Mouse (Mus musculus): ENCODE data around the gene Gpam.
"Not testable (repeated sequence)": the region's sequence is repeated elsewhere in the genome, so short reads cannot be mapped to it uniquely, and the experiment has no call there.

The Gpam gene

DNA sequence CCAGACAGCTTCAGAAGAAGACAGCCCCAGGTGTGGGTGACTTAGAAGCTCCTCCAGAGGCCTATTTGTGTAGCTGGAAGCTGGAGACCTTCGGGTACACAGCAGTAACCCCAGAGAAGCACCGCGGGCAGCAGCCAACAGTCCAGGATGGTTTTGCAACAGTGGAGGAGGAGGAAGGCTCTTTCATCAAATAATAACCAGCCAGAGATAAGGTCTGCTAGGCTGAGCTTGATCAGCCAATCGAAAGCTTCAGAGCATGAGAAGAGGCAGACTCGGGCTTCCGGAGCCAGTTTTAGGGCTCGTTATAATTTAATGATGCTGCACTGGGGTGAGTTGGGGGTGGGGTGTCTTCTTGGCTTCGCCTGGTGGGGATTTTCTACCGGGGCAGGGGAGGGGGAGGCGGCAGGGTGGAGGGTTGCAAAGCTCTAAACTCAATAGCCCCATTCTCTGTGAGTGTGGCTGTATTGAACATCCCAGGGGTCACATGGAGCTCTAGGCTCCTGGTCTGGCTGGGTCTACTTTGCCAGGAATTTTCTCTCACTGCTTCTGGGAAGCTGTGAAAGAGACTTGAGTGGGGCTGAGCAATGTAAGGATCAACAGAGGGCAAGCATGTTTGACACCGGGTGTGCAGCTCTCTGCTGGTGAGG, at the start of gene Gpam:
Gene Gpam (minus strand): TSS at position 167 of the 647 bp plus-strand sequence.
- no peak for DNase-seq (ENCODE audit: low spot score)

DNA sequence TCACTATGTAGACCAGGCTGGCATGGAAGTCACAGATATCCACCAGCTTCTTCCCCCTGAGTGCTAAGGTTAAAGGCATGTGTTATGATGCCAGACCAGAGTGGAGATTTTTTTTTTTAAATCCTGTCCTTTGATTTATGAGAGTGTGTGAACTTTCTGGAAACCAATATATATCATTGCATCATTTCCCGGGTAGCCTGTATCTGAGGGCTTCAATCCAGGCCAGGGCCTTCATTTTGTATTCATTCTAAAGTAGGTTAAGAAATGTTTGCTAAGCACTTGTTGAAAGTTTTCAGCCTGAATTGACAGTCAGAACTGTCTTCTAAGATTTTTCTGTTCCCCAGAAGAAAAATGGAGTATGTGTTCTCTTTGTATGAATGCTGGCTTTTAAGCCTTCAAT, 44.5 kb upstream of the Gpam start:
- no peak for DNase-seq (ENCODE audit: low spot score)

DNA sequence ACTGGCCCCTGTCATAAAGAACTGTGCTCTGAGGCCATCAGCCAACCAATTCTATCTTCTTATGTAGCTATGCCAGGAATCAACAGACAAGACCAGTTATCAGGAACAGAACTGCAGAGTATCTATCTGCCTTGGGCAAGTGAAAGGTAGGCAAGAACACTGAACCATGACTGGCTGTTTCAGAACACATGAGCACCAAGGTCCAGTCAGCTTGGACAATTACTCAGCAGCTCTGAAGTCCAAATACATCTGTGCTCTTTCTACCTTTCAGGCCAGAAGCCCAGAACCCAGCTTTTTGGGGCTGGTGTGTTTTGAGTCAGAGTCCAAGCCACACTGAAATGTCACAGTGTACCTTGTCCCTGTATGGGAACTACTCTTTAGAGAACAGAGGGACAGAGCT, 43.4 kb upstream of the Gpam start:
- no peak for DNase-seq (ENCODE audit: low spot score)

DNA sequence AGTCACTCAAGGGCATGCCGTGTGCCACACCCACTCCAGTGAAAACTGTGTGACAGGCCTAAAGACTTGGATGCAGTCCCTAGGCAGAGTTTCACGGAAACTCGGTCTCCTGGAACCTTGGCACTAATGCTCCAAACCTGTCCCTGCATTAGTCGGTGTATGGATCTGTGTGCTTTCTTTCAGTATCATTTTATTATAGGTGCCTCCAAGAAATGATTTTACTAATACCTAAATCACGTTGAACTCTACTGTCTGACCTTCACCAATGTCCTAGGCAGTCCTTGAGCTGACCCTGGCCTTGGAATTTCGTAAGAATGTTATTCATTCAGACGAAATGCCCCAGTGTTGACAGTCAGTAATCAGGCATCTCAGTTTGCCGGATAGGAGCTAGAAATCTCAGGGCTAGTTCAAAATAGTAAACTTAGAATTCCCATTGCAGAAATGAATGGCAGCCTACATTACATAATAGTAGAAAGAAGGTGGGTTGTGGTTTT, 42.2 kb upstream of the Gpam start:
- not testable (repeated sequence) for DNase-seq (ENCODE audit: low spot score)

DNA sequence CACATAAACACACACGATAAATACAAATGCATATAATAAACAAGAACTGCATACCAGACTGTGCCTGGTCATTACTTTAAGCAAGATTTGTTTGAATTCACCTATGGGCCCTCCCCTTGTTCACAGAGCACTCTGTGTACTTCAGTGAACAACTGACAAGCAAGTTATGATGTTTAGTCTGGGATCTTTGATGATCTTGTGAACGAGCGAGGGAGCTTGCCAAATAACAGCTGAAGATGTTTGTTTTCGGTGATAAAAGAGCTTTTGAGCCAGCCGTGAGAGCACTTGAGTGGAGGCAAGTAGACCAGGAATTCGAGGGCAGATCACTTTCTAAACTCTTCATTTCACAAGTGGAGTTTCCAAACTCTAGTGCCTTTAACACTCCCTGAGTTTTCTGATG, 41.3 kb upstream of the Gpam start:
- no peak for DNase-seq (ENCODE audit: low spot score)

DNA sequence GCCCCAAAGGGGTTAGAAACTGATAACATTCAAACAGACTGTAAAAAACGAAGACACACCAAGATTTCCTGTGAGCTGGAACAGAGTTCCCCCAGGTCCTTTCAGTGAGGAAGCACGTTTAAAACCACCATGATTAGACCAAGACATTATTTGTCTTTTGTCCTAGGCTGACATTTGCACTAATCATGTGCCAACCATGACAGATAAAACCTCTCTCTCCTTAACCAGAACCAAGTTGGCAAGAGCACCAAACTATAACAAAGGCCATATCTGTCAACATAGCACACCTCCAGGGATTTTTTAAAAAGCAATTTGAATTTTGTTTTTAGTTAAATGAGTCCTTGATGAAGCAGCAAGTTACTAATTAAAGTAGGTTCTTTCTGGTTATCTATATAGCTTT, 40.7 kb upstream of the Gpam start:
- no peak for DNase-seq (ENCODE audit: low spot score)

DNA sequence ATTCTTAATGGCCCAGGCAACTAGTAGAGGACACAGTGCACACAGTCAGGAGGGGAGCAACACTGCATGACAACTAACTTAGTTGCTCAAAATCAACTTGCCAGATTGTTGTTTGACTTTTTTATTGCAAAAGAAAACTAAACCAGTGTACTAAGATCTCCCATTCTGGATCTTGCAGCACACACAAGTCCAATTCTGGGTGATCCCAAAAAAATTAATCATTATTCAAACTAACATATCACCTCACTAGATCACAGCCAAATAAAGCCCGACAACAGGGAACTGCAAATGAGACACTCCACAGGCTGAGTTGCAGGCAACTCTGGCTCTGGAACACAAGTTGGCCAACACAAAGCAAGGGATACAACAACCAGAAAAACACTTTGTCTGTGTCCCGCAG, 39.7 kb upstream of the Gpam start:
- no peak for DNase-seq (ENCODE audit: low spot score)

DNA sequence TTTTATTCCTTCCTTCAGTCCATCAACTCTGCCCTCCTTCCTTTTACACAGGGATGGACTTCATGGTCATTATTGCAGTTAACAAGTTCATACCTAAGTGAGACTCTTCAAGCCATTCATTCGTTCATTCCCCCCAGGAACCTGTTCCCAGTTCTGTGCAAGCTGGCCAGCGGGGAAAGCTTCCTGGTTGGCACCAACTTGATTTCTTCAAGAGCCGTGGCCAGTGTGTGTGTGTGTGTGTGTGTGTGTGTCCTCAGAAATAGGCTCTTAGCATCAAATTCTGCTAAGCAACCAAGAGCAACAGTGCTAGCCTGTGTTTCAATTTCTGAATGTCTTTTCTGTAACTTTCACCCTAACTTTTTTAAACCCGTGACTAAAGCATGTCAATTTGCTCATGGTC, 38.9 kb upstream of the Gpam start:
- DNase-seq (ENCODE audit: low spot score) = no peak

DNA sequence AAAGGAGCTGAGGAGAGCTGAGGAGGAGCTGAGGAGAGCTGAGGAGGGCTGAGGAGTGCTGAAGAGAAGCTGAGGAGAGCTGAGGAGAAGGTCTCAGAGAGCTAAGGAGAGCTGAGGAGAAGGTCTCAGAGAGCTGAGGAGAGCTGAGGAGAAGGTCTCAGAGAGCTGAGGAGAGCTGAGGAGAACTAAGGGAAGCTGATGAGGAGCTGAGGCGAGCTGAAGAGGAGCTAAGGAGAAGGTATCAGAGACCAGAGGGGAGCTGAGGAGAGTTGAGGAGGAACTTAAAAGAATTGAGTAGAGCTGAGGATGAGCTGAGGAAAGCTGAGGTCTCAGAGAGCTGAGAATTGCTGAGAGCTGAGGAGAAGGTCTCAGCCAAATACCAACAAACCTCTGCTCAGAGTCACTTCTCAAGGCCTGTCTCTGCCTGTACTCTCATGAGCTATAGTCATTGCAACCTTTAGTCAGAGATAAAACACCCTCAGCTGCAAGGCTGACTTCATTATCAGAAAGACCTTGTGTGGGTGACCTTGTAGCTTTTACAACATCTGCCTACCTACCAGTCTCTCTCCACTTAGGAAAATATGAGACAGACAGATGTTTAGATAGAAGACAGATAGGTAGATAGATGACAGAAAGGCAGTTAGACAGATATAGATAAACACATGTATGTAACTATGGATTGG, 38.3 kb upstream of the Gpam start:
- DNase-seq (ENCODE audit: low spot score) = no peak

DNA sequence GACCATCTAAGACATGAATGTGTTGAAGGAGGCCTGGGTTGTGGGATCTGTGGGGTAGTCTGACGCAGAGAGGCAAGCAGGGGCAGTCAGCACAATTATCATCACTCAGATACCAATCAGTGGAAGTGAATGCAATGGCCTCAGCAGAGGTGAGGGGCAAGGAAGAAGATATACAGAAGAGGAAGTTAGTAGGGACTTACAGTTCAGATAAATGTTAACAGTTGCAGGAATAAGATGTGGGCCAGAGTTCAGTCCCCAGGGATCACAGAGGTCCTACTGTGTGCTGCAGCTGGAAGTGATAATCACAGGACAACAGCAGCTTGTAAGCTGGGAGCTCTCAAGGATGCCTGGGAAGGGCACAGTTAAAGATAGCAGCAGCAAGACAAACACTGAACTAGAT, 37.1 kb upstream of the Gpam start:
- no peak for DNase-seq (ENCODE audit: low spot score)

DNA sequence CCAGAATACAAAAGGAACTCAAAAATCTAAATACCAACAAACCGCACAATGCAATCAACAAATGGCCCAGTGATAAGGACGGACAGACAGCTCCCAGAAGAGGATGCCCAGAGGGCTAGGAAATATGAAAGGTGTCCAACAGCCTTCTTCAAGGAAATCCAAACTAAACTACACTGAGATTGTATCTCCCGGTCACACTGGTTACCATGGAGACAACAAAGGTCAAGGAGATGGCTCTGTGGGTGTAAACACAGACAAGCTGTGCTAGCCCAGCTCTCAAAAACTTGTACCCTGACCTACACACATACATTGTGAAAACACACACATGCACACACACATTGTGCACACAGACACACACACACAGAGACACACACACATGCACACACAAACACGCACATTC, 35.2 kb upstream of the Gpam start:
- DNase-seq (ENCODE audit: low spot score) = peak; percentile 40

DNA sequence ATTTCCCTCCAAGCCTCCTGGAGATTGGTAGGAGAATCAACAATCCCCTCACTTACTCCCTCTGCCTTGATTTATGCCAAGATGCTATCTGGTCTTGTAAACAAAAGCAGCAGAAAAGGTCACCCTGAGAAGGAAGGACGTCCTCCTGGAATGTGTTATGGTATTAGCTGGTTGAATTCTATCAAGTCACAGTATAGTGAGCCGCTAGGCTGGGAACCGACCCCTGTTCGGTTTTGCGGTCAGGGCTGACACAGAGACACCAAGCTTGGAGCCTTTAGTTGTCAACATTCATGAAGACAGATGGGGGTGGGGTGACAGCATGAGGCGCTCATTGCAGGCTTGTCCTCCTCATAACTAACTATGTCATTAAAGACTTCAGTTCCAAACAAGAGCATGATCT, 32.8 kb upstream of the Gpam start:
- no peak for DNase-seq (ENCODE audit: low spot score)

DNA sequence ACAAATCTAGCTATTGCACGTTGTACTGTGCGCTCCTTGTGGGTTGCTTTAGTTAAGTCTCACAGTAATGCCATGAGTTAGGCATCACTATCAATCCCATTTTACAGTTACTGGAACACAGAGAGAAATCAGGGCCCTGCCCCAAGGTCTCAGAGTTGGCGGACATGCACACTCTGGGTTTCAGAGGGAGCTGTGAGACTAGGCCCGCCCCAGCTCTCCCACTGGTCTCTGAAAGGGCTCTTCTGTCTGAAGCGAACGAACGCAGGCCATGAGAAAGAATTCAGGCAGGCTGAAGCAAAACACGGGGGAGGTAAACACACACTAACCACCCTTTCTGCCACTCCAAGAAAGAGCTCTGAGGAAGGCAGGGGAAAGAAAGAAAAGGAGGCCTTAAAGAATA, 31.6 kb upstream of the Gpam start:
- no peak for DNase-seq (ENCODE audit: low spot score)

DNA sequence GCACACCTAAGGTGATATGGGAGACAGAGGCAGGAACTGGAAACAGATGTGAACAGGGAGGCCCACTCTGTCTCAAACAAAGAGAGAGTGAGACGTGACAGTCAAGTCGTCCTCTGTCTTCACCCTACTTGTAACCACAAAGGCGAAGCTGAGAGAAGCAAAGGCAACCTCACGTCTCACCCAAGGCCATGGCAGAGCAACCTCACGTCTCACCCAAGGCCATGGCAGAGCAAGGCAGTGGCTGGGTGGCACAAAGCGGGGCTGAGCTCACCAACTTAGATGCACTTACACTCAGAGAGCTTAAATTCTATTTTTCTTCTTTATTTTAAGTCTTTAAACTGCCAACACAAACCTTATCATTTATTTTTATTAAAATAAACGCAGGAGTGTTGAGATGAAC, 30.0 kb upstream of the Gpam start:
- DNase-seq (ENCODE audit: low spot score) = no peak

DNA sequence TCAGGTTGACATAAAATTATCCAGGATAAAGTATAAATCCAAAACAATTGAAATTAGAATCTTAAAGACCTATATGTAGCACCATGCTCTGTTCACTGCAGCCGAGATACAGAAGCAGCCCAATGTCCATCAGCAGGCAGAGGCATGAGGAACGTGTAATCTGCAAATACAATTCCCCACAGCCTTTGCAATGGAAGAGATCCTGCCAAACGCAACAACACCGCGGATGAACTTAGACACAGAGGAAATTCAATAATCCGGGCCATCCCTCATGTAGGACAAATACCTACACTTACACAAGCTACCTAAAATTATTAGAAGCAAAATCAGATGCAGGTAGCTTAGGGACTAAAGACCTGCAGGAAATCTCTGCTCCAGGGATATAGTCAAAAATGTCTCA, 25.9 kb upstream of the Gpam start:
- DNase-seq (ENCODE audit: low spot score) = no peak

DNA sequence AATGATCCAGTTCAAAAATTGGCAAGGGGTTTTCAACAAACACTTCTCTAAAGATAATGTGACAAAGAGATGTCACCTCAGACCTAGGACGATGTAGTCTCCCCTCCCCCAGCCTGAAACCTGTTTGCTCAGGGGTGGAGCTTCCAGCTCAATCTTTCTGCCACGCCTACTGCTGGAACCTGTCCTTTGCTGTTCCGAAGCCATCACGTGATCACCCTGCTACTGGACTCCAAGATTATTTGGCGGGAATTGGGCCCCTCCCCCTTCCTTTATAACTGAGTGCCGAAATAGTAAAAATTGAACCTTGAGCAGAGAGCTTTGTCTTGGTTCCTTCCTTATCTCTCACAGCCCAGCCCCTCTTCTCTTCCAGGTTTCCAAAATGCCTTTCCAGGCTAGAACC, 25.2 kb upstream of the Gpam start:
- not testable (repeated sequence) for DNase-seq (ENCODE audit: low spot score)

DNA sequence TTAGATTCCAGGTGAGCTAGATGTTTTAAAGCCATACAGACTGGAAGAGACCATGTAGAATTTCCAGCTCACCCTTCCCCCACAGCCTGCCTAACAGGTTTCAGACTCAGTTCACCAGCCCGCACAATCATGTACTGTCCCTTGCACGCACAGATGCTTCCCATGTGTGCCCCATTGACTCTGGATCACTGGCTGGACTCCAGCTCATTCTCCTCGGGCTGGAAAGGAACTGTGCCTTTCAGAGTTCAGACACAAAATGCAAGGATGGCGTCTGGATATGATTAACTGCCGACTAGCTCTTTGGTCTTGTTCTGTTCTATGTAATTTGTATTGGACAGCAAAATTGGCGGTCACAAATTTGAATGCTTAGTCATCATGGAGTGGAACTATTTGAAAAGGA, 22.6 kb upstream of the Gpam start:
- peak; percentile 26 for DNase-seq (ENCODE audit: low spot score)

DNA sequence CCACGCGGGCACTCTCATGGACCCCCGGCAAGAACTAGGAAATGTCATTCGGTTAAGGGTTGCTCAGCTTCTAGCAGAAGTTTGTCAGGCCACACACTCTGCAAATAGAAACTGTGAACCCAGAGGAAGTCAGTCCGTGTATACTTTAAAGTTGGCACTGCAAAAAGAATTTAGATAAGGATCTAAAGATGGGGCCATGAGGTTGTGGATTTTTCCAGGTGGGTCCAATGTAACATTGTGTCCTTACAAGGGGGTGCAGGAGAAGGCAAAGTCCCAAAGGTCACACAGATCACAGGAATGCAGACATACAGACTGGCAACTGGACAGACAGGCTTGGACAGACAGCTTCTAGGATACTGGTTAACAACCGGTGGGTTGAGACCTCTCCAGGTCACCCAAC, 21.1 kb upstream of the Gpam start:
- DNase-seq (ENCODE audit: low spot score) = no peak

DNA sequence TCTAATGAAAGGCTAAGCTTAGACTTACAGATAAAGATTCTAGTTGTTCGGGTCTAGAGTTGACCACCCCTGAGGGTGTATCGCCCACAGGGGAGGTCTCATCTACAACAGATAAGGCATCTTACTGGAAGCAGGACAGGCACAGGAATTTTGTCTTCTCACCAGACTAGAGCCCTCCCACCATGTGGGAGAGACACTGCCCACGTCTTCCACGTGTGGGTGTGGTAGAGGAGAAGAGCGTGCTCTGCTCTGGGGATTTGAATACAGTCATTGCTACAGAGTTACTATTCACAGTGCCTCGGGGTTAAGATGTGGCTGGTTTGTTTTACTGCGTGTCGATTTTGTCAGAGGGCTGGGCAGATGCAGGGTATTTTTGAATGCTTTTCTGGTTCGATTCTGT, 20.5 kb upstream of the Gpam start:
- no peak for DNase-seq (ENCODE audit: low spot score)

DNA sequence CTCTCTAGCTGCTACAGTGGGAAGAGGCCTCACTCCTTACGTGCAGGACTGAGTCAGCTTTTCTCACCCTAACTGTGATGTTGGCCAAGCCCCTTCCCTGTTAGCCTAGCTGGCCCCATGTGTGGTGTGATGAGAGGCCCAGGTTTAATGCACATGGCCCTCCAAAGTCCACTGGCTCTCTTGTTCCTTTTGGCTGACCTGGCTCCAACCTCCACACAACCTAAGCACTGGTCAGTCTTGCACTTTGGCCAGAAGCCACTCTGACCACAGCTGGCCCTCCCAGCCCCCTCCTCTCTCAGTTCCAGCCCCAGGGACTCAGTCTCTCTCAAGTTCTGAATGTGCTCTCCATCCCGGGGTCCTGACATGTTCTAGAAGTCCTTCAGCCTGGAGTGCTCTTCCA, 18.1 kb upstream of the Gpam start:
- DNase-seq (ENCODE audit: low spot score) = no peak

DNA sequence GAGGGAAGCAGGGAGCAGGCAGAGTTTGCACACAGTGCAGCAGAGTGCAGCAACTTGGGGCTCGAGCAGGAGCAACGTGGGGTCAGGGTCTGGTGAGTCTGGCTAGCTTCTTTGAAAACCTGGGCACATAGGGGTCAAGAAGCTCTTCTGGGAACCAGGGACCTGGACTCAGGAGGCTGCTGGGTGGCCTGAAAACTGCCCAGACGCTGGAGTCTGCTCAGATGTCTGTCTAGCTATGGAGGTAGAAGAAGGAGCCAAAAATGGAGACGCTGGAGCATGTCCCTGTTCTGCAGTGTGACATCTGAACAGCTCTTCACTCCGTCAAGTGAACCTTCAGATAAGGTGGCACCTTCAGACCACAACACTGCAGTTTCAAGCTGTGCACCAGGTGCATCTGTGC, 17.7 kb upstream of the Gpam start:
- DNase-seq (ENCODE audit: low spot score) = no peak

DNA sequence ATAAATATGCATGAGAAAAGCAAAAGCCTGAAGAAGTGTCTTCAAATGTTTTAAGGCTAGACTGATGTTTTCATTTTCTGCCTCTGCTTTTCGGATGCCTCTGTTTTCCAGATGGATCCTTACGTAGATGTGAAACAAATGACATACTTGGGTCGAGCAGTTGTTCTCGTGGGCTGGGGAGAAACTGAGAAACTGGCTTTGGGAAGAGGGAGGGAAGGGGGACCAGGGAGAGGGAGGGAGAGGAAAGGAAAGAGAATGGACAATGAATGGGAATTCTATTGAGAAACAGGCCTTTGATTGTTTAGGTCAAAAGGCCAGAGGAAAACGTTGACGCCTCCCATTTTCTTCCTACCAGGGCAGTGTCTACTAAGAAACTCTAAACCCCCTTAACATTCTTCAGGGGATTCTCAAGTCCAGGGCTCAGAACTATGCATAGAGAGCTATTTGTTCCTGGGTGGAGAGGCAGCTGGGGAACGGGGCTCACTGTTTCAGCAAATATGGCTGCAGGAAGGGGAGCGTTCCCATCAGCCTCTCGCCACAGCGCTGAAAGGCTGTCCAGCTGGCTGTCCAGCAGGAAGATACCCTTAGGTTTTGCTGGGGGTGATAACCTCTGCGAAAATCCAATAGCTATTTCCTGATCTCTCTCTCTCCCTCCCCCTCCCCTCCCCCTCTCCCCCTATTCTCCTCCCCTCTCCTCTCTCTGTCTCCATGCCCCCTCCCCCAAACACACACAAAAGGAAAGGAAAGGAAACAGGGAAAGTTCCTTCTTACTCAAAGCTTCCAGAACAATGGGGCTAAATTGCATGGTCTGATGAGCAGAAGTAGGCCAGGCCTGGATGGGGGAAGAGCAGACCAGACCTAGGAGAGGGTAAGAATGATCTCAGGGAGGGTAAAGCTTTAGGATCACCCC, 16.6 kb upstream of the Gpam start:
- peak; percentile 79 for DNase-seq (ENCODE audit: low spot score)

DNA sequence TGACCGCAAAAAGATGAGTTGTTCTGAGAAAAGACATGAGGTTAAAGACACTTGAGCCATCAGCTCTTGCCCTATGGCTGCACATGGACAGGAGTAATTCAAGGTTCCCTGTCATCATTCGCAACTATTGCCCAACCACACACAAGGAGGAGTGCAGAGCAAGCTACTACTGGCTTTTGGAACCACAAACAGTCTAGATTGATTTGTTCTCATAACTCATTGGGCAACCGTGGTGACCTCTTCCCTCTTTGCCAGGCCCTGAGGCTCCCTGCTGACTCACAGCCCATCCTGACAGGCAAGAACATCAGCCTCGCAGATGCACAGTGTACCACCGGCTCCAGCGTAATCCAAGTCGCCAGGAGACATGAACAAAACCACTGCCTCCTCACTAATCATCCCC, 12.3 kb upstream of the Gpam start:
- DNase-seq (ENCODE audit: low spot score) = no peak
